Mouse (Mus musculus) thymus, adult 18-20 months (tissue): ENCODE measurements around the gene Trim75.
"Not testable (repeated sequence)": the region's sequence is repeated elsewhere in the genome, so short reads cannot be mapped to it uniquely, and the experiment has no call there.

Experiments used
- DNase-seq, 2 experiments: peaks; one replicate each; pipeline ENCODE4 v3.0.0; 2022; ENCODE audit warnings: mixed read lengths in 2 of 2

Gene Trim75

GRCm38 (mm10) chr8:64987731-64988130, at the start of gene Trim75:
TSS of gene Trim75 (minus strand) at chr8:64987831.
- DNase-seq, result no peak

GRCm38 (mm10) chr8:65037117-65037533, 49.5 kb upstream of the Trim75 start, which contains the start of gene Apela:
TSS of gene Apela (minus strand) at chr8:65037336.
- DNase-seq, result no peak

DNA sequence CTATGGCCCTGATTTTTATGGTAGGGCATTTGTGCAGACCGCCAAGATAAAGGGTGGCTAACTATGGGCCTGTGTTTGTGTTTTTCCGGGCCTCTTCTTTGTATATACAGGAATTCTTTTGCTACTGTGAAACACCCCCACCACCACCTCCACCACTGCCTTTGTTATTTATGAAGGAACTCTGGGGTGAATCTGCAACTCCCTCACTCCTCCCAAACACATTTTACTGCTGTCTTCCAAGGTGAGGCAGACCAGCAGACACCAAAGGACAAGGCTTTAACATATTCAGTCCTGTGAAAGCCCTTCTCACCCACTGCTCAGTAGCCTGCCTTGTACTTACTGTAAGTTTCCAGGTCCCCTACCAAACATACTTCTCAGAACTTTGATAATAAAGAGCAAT, 46.5 kb upstream of the Trim75 start:
- no peak for DNase-seq

- no peak for DNase-seq
These were observed 45.4 kb upstream of the Trim75 start for GRCm38 (mm10) chr8:65033056-65033455.

GRCm38 (mm10) chr8:65032107-65032506, 44.5 kb upstream of the Trim75 start:
- no peak for DNase-seq

DNA sequence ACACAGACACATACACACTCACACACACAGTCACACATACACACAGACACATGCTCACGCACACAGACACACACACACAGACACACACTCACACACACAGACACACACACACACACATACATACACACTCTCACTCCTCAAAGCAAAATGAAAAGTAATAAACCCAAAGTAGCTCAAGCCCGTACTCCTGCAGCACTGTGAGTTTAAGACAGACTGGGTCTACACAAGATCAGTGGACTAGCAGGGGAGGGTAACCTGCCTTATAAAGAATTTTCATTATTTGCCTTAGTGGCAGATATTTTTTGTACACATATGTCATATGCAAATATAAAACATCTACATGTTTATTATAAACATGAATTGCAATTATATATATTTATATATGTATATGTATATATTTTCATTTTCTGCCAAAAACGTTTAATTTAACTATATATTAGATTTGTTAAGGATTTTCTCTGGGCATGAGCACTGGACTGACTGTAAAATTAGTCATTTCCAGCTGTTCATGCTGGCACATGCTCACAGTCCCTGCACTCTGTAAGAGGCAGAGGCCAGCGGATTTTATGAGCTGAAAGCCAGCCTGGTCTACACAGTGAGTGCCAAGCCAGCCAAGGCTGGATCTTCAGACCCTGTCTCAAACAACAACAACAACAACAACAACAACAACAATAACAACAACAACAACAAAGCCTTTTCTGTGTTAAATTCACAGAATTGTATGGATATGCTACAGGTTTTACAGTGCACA, 43.3 kb upstream of the Trim75 start:
- no peak for DNase-seq

DNA sequence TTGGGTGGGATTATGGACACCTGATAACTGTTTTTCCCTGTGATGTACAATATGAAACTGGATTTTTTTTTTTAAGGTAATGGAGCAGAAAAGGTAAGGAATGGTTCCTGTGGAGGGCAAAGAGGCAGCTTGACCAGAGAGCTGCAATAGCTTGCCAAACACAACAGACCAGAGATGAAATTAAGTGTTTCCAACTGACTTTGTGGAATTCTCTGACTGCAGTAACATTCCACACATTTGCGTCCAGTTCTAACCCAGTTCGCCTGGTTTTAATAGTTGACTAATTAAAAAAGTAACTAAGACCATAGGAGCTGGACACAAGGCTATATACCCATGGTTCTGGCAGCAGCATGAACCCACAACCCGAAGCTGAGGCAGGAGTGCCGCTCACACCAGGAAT, 42.1 kb upstream of the Trim75 start:
- DNase-seq, result no peak

DNA sequence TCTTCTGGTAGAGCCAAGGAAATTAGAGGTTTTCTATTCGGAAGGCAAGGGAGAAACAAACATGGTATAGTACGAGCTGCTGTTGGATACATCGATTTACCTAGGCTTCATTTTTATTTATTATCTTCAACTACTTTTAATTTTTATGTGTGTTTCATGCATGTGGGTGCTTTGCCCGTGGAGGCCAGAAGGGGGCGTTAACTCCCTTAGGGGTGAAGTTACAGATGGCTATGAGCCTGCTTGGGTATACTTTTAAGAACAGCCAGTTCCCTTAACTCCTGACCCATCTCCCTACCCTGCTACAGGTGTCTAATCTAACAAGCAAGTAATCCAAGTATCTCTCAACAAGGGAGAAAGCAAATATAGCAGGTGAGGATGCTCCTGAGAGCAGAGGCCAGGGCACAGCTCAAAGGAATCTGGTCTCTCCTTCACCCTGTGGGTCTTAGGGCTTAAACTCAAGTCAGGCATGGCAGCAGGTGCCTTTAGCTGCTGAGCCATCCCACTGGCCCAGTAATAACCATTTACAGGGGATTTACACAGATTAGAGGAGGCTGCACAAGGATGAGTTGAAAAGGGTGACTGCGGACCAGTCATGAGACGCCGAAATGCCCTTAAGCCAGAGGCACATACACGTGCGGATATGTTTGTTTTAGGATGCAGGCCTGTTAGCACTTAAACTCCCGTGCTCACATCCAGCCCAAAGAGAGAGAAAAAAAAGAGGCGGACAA, 41.5 kb upstream of the Trim75 start:
- DNase-seq, result no peak

- no peak for DNase-seq
These were observed 34.9 kb upstream of the Trim75 start for GRCm38 (mm10) chr8:65022485-65022884.

- no peak for DNase-seq
These were observed 30.8 kb upstream of the Trim75 start, which contains the start of the genes Trim61 and Trim60 for GRCm38 (mm10) chr8:65018423-65018822. TSS of gene Trim61 (minus strand) at chr8:65018523. TSS of gene Trim60 (minus strand) at chr8:65018584.

DNA sequence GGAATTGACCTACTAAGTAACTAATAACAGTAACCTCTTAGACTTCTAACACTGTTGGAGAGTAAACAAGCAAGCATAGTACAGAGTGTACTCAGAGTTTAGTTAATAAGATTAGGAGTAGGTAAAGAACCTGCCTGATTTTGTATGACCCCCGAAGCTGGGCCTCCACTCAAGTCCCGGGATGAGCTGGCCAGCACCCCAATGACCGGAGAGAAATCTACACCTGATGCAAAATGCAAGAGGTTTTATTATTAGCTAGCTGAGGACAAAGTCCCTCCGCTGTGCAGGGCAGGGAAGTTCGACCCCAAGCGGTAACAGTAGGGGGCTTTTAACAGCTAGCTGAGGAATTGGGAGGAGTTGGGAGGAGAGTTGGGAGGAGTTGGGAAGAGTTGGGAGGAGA, 20.0 kb upstream of the Trim75 start:
- not testable (repeated sequence) for DNase-seq

- DNase-seq, result no peak
These were observed 11.3 kb upstream of the Trim75 start for GRCm38 (mm10) chr8:64998806-64999365.

- DNase-seq, result no peak
These were observed 4.3 kb downstream of the Trim75 start for GRCm38 (mm10) chr8:64983150-64983897.

GRCm38 (mm10) chr8:64962836-64963235, 24.8 kb downstream of the Trim75 start:
- DNase-seq, result no peak

DNA sequence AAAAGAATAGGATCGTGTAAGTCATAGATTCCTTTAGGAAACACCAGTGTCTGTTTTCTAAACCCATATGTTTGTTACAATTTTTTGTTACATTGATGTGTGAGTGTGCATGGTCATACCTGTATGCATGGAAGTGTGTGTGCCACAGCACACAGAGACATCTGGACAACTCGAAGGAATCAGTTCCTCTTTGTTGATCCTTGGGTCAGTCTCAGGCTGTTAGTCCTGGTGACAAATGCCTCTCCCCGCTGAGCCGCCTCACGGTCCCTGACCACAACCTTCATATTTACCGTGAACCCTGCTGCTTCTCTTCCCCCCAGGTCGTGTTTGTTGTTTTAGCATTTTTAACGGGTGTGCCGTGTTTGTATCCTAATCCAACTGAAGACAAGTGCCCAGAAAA, 28.6 kb downstream of the Trim75 start:
- DNase-seq, result no peak

GRCm38 (mm10) chr8:64952101-64952500, 35.5 kb downstream of the Trim75 start:
- DNase-seq, result no peak

DNA sequence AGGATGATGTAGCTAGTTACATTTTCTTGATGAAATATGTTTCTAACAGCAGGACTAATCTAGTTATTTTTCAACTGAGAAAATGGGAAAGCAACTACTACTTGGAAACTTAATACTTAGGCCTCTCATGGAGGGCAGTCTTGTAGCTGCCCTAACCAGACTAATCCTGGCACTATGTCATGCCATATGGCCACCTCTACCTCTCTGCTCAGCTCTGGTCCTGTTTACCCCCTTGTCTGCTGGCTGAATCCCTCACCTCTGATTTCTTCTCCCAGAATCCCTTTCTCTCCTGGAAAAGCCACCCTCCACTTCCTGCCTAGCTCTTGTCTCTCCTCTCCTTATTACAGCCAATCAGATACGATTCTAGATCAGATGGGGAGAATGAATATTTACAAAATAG, 39.3 kb downstream of the Trim75 start:
- DNase-seq, result no peak

GRCm38 (mm10) chr8:64947698-64948034, 40.0 kb downstream of the Trim75 start:
- DNase-seq, result no peak

DNA sequence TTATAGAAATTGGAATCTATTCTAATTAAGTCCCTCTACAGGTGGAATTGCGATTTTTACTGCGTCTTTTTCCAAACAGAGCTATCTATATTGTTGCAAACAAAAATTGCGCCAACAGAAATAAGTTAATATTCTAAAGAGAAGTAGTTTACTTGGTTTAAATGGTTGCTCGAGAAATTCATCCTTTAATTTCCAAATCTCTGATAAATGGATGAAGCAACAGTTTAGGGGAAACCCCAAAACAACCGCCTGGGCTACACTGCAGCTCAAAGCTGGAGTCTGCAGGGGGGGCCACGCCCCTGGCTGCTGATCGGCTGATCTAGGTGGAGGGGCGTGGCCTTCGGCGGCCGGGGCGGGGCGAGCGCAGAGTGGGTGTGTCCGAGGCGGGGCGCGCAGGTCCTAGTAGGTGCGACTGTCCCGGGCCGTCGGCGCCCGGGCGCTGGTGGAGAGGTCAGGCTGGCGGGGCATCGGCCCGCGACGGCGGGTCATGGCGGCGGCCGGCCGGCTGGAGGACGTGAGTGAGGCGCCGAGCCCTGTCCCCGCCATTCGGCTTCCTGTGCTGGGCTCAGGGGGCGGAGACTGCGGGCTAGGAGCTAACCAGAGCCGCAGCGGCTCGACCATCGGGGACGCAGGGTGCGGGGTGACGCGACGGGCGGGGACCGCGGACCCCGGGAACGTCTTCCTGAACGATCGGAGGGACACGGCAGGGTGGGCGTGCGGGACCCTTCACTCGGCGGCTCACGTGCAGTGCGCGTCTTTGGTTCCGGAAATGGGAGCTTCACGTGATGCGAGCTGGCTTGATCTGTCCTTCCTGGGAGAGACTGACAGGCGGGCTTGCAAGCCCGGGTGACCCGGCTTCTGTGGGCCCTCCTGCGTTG, 40.6 kb downstream of the Trim75 start, which contains the start of gene Tmem192:
Tmem192 (plus strand) TSS at position 366 of the 878 bp plus-strand sequence.
- peak; percentile 93 to 94 for DNase-seq

GRCm38 (mm10) chr8:64946441-64946819, 41.2 kb downstream of the Trim75 start:
- DNase-seq, result no peak

DNA sequence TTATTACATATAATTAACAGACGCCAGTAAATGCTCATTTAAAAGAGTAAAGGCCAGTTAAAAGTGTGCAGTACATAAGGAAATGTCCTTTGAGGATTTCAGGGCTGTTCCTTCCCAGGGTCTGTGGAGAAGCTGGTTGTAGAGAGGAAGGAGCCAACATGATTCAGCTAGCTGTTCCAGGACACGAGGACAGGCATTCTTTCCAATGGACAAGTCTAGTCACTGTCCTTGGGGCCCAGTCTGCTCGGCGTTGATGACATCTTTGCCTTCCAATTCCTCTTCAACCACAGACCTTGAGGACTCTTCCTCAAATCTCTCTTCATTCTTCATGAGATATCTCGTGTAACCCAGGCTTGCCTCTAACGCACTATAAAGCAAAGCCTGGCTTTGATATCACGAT, 42.0 kb downstream of the Trim75 start:
- no peak for DNase-seq

DNA sequence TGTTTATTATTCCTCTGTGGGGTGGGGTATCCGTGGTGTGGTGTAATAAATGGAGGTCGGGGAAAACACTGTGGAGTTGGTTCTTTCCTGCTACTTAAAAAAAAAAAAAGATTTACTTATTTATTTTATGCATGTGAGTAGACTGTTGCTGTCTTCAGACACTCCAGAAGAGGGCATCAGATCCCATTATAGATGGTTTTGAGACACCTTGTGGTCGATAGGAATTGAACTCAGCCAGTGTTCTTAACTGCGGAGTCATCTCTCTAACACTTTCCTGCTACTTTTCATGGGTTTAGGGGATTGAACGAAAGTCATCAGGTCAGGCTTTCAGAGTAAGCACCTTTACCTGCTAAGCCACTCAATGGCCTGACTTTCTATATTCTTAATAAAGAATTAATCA, 42.8 kb downstream of the Trim75 start:
- no peak for DNase-seq
